Mouse (Mus musculus): ENCODE data around the gene Bricd5. TPM values are rescaled to one million over a fixed set of nuclear protein-coding genes. Genes with fewer than 3 reads are reported as not detected.

The Bricd5 gene
- total and polyA plus RNA-seq, 3 experiments, result 0.27 to 0.33 TPM; not detected in 1

DNA sequence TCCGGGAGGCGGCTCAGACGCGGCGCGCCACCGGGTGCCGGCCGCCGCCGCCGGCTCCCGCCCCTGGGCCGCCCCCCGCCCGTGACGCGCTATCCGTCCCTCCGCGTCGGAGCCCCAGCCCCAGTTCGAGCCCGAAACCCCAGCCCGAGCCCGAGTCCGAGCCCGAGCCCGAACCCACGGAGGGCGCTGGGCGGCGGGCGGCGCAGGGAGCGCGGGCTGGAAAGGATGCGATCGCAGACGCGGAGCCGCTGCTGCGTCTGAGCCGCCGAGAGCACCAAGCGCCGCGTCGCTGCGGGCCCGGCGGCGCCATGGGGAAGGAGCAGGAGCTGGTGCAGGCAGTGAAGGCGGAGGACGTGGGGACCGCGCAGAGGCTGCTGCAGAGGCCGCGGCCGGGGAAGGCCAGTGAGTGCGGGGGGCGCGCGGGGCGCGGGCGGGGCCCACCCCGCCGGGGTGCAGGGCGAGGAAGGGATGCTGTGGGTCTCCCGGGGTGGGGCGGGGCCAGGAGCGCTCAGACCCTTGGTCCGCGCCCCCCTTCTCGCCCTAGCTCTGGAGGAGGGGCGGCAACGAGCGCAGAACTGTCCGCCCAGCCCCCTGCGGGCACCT lies 15.1 kb downstream of the Bricd5 start:
- ATAC-seq (ENCODE audit: extremely low read depth, insufficient number of reproducible peaks, low FRiP score, poor library complexity, severe bottlenecking) (no peak), DNase-seq (ENCODE audit: low spot score) (no peak)
- Histone ChIP-seq H3K36me3 (replicated peaks) (no peaks in the 10 kb centered on the region), H3K27me3 (ENCODE audit: insufficient read depth, low read length) (peaks cover 59% of the 10 kb centered on the region), H3K9me3 (replicated peaks) (peaks cover 9% of the 10 kb centered on the region), H3K4me3 (ENCODE audit: low read depth, low read length) (peak overlapping the region; percentile 27; the same call in 1 of the 2 replicates), H3K4me1 (ENCODE audit: insufficient read depth, low read depth, low read length) (peaks cover 13% of the 10 kb centered on the region)
- TF ChIP-seq CTCF (IDR thresholded peaks at IDR 0.05; ENCODE audit: low read depth, low read length), result no peak
- TF ChIP-seq TAL1 (conservative IDR thresholded peaks at IDR 0.05; ENCODE audit: low read depth, low read length), result no peak
- no peak for TF ChIP-seq GATA2 (IDR thresholded peaks at IDR 0.05; ENCODE audit: borderline replicate concordance, low read depth, low read length)
- no peak for TF ChIP-seq GATA1 (IDR thresholded peaks at IDR 0.05; ENCODE audit: borderline replicate concordance, low read length)
- no peak for TF ChIP-seq POLR2AphosphoS5 (IDR thresholded peaks at IDR 0.05; ENCODE audit: insufficient replicate concordance, low read depth, low read length)

DNA sequence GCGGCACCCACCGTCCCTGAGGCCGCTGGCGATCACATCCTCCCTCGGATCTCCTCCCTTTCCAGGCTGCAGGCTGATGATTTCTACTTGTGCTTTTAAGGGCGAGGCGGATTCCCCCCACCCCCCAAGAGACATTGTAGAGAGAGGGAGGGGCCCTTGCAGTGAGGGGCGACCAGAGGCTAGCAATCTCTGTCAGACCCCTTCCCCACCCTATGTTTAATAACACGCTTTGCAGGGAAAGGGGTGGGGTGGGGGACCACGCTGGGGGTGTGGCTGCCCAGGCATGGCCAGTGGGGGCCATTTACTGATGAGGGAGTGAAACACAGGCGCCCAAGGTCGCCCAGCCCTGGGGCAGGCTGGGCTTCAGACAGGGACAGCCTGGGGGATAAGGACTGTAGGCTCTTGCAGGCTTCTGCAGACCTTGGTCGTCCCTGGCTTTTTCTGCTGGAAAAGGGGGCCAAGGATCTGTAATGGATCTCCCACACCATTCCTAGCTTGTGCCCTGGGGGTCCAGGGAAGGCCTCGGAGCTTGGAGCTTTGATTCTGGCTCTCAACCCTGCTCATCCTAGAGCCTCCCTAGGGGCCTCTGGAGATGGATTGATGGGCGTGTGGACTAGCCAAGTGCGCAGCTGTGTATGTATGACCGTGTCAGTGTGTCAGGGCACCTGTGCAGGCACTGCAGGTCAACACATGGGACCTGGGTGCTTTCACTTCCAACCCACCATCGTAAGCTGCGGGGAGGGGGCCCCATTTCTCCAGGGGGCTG lies 15.8 kb downstream of the Bricd5 start:
- peaks cover 13% of the 10 kb centered on the region for H3K4me1 ChIP-seq (ENCODE audit: insufficient read depth, low read depth, low read length)
- ATAC-seq (ENCODE audit: extremely low read depth, insufficient number of reproducible peaks, low FRiP score, poor library complexity, severe bottlenecking), result no peak
- H3K27me3 ChIP-seq (ENCODE audit: insufficient read depth, low read length), result peaks cover 57% of the 10 kb centered on the region
- H3K4me3 ChIP-seq (ENCODE audit: low read depth, low read length), result peak overlapping the region; percentile 27; the same call in 1 of the 2 replicates
- H3K36me3 ChIP-seq (replicated peaks), result no peaks in the 10 kb centered on the region
- DNase-seq (ENCODE audit: low spot score), result no peak
- H3K9me3 ChIP-seq (replicated peaks), result peaks cover 9% of the 10 kb centered on the region
- TF ChIP-seq CTCF (IDR thresholded peaks at IDR 0.05; ENCODE audit: low read depth, low read length) (no peak), TAL1 (conservative IDR thresholded peaks at IDR 0.05; ENCODE audit: low read depth, low read length) (no peak), GATA1 (IDR thresholded peaks at IDR 0.05; ENCODE audit: borderline replicate concordance, low read length) (no peak), POLR2AphosphoS5 (IDR thresholded peaks at IDR 0.05; ENCODE audit: insufficient replicate concordance, low read depth, low read length) (no peak), GATA2 (IDR thresholded peaks at IDR 0.05; ENCODE audit: borderline replicate concordance, low read depth, low read length) (no peak)

DNA sequence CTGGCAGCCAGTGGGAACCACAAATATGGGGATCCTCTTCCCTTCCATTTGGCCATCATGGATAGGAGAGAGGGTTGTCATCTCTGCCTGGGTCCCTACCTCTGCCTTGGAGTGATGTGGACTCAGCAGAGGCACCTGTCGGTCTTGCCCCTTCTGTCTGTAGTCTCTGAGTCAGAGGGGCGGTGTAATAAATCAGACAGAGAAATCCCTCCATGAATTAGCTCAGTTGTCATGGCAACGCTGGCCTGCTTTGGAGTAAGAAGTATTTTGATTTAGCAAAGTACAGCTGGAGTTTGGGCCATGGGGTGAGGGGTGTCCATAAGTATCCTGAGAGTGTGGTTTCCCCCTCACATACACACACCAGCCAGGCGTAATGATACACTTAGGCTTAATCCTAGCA lies 16.7 kb downstream of the Bricd5 start:
- DNase-seq (ENCODE audit: low spot score), result no peak
- no peak for TF ChIP-seq GATA2 (IDR thresholded peaks at IDR 0.05; ENCODE audit: borderline replicate concordance, low read depth, low read length)
- no peak for TF ChIP-seq CTCF (IDR thresholded peaks at IDR 0.05; ENCODE audit: low read depth, low read length)
- no peak for TF ChIP-seq TAL1 (conservative IDR thresholded peaks at IDR 0.05; ENCODE audit: low read depth, low read length)
- TF ChIP-seq POLR2AphosphoS5 (IDR thresholded peaks at IDR 0.05; ENCODE audit: insufficient replicate concordance, low read depth, low read length), result no peak
- TF ChIP-seq GATA1 (IDR thresholded peaks at IDR 0.05; ENCODE audit: borderline replicate concordance, low read length), result no peak
- no peaks in the 10 kb centered on the region for H3K36me3 ChIP-seq (replicated peaks)
- H3K4me3 ChIP-seq (ENCODE audit: low read depth, low read length), result no peak overlapping the region
- peaks cover 50% of the 10 kb centered on the region for H3K27me3 ChIP-seq (ENCODE audit: insufficient read depth, low read length)
- H3K4me1 ChIP-seq (ENCODE audit: insufficient read depth, low read depth, low read length), result peaks cover 10% of the 10 kb centered on the region
- no peak for ATAC-seq (ENCODE audit: extremely low read depth, insufficient number of reproducible peaks, low FRiP score, poor library complexity, severe bottlenecking)
- peaks cover 9% of the 10 kb centered on the region for H3K9me3 ChIP-seq (replicated peaks)

GRCm38 (mm10) chr17:24494627-24495335 lies 21.1 kb downstream of the Bricd5 start:
- no peaks in the 10 kb centered on the region for H3K4me1 ChIP-seq (ENCODE audit: insufficient read depth, low read depth, low read length)
- ATAC-seq (ENCODE audit: extremely low read depth, insufficient number of reproducible peaks, low FRiP score, poor library complexity, severe bottlenecking) (no peak), DNase-seq (ENCODE audit: low spot score) (peak; percentile 45)
- no peaks in the 10 kb centered on the region for H3K9me3 ChIP-seq (replicated peaks)
- H3K4me3 ChIP-seq (ENCODE audit: low read depth, low read length), result no peak overlapping the region
- no peaks in the 10 kb centered on the region for H3K36me3 ChIP-seq (replicated peaks)
- TF ChIP-seq GATA1 (IDR thresholded peaks at IDR 0.05; ENCODE audit: borderline replicate concordance, low read length) (no peak), CTCF (IDR thresholded peaks at IDR 0.05; ENCODE audit: low read depth, low read length) (0 out of 2 replicates have a peak, but pooled peaks have one; percentile 5), POLR2AphosphoS5 (IDR thresholded peaks at IDR 0.05; ENCODE audit: insufficient replicate concordance, low read depth, low read length) (no peak), GATA2 (IDR thresholded peaks at IDR 0.05; ENCODE audit: borderline replicate concordance, low read depth, low read length) (no peak), TAL1 (conservative IDR thresholded peaks at IDR 0.05; ENCODE audit: low read depth, low read length) (no peak)
- peaks cover 51% of the 10 kb centered on the region for H3K27me3 ChIP-seq (ENCODE audit: insufficient read depth, low read length)

GRCm38 (mm10) chr17:24495443-24495842 lies 21.8 kb downstream of the Bricd5 start:
- H3K27me3 ChIP-seq (ENCODE audit: insufficient read depth, low read length), result peaks cover 50% of the 10 kb centered on the region
- H3K36me3 ChIP-seq (replicated peaks), result no peaks in the 10 kb centered on the region
- TF ChIP-seq CTCF (IDR thresholded peaks at IDR 0.05; ENCODE audit: low read depth, low read length) (no peak), GATA2 (IDR thresholded peaks at IDR 0.05; ENCODE audit: borderline replicate concordance, low read depth, low read length) (no peak), TAL1 (conservative IDR thresholded peaks at IDR 0.05; ENCODE audit: low read depth, low read length) (no peak), GATA1 (IDR thresholded peaks at IDR 0.05; ENCODE audit: borderline replicate concordance, low read length) (no peak), POLR2AphosphoS5 (IDR thresholded peaks at IDR 0.05; ENCODE audit: insufficient replicate concordance, low read depth, low read length) (no peak)
- H3K9me3 ChIP-seq (replicated peaks), result no peaks in the 10 kb centered on the region
- DNase-seq (ENCODE audit: low spot score) (no peak), ATAC-seq (ENCODE audit: extremely low read depth, insufficient number of reproducible peaks, low FRiP score, poor library complexity, severe bottlenecking) (no peak)
- H3K4me1 ChIP-seq (ENCODE audit: insufficient read depth, low read depth, low read length), result no peaks in the 10 kb centered on the region
- H3K4me3 ChIP-seq (ENCODE audit: low read depth, low read length), result no peak overlapping the region

GRCm38 (mm10) chr17:24496026-24496425 lies 22.3 kb downstream of the Bricd5 start:
- DNase-seq (ENCODE audit: low spot score) (no peak), ATAC-seq (ENCODE audit: extremely low read depth, insufficient number of reproducible peaks, low FRiP score, poor library complexity, severe bottlenecking) (no peak)
- Histone ChIP-seq H3K9me3 (replicated peaks) (no peaks in the 10 kb centered on the region), H3K36me3 (replicated peaks) (no peaks in the 10 kb centered on the region), H3K4me1 (ENCODE audit: insufficient read depth, low read depth, low read length) (no peaks in the 10 kb centered on the region; the same call in 1 of the 2 replicates), H3K4me3 (ENCODE audit: low read depth, low read length) (no peak overlapping the region), H3K27me3 (ENCODE audit: insufficient read depth, low read length) (peaks cover 50% of the 10 kb centered on the region)
- no peak for TF ChIP-seq GATA1 (IDR thresholded peaks at IDR 0.05; ENCODE audit: borderline replicate concordance, low read length)
- TF ChIP-seq GATA2 (IDR thresholded peaks at IDR 0.05; ENCODE audit: borderline replicate concordance, low read depth, low read length), result no peak
- TF ChIP-seq CTCF (IDR thresholded peaks at IDR 0.05; ENCODE audit: low read depth, low read length), result no peak
- TF ChIP-seq POLR2AphosphoS5 (IDR thresholded peaks at IDR 0.05; ENCODE audit: insufficient replicate concordance, low read depth, low read length), result no peak
- TF ChIP-seq TAL1 (conservative IDR thresholded peaks at IDR 0.05; ENCODE audit: low read depth, low read length), result no peak

All from G1E (cell line).